In genomic region chr13:28297577-28297976, GRCm38 (mm10) we compare ENCODE assay signal across 20 mouse cellular contexts. TPM values are rescaled to one million over a fixed set of nuclear protein-coding genes. Genes with fewer than 3 reads are reported as not detected.
A peak's percentile ranks its signal among the peaks of the same experiment; 100 is the strongest.
DNase-seq lines count a peak whose midpoint lies in the region; ATAC-seq lines count a peak whose summit lies in the region.
"Had no signal": no experiment of that assay in that cellular context is flagged by ENCODE, and none has a peak within 500 bp of the region (broad histone marks: within the 10 kb centered on the region; RNA-seq: fewer than 3 reads in every experiment).

No protein-coding gene starts in this region.

- H3K4me1 ChIP-seq in midbrain, embryonic 13.5 days (replicated peaks), result peaks cover 34% of the 10 kb centered on the region
- H3K4me1 ChIP-seq: heart, embryonic 10.5 days had no signal

- no peak for ATAC-seq in midbrain, embryonic 13.5 days
- ATAC-seq in frontal cortex, adult (ENCODE audit: low TSS enrichment), result no peak
- ATAC-seq: forebrain, embryonic 13.5 days; hindbrain, embryonic 16.5 days had no signal

- 43% methylated on average over 2 of the region's 2 CpGs for WGBS in midbrain, embryonic 13.5 days

- H3K27ac ChIP-seq in midbrain, embryonic 13.5 days, result peak overlapping the region; percentile 48
- H3K27ac ChIP-seq: embryonic facial prominence, embryonic 12.5 days; forebrain, embryonic 13.5 days; kidney, embryonic 15.5 days; left cerebral cortex, adult 2 months; neural tube, embryonic 15.5 days; stomach, postnatal 0 days had no signal

- H3K4me3 ChIP-seq in midbrain, embryonic 13.5 days (replicated peaks), result no peak overlapping the region
- H3K4me3 ChIP-seq: embryonic facial prominence, embryonic 12.5 days; forebrain, embryonic 13.5 days; heart, embryonic 10.5 days; kidney, embryonic 15.5 days; left cerebral cortex, adult 2 months; neural tube, embryonic 15.5 days had no signal

- H3K36me3 ChIP-seq in midbrain, embryonic 13.5 days, result no peaks in the 10 kb centered on the region
- H3K36me3 ChIP-seq: embryonic facial prominence, embryonic 12.5 days; heart, embryonic 10.5 days; kidney, embryonic 15.5 days; neural tube, embryonic 15.5 days had no signal

- intact Hi-C loops in heart, postnatal 10 days (cut with DNase I), result loop anchor here (5.0 kb wide), 1 partner anchor 120 kb away; no protein-coding TSS in a partner anchor

- H3K9me3 ChIP-seq in midbrain, embryonic 13.5 days, result no peaks in the 10 kb centered on the region
- H3K9me3 ChIP-seq: embryonic facial prominence, embryonic 12.5 days; forebrain, embryonic 13.5 days; heart, embryonic 10.5 days; kidney, embryonic 15.5 days; neural tube, embryonic 15.5 days had no signal

- H3K27me3 ChIP-seq in midbrain, embryonic 13.5 days, result no peaks in the 10 kb centered on the region
- H3K27me3 ChIP-seq: embryonic facial prominence, embryonic 12.5 days; forebrain, embryonic 13.5 days; kidney, embryonic 15.5 days; neural tube, embryonic 15.5 days had no signal

- peak; percentile 34 to 38 for DNase-seq in heart, postnatal 10 days
- no peak for DNase-seq in heart, adult 8-10 months (ENCODE audit: low spot score)
- DNase-seq in 3T3-L1 (ENCODE audit: low read depth, low spot score), result peak; percentile 77
- peak; percentile 16 for DNase-seq in MN1 (ENCODE audit: low spot score)
- no peak for DNase-seq in right cerebral cortex, postnatal 10 days (ENCODE audit: low spot score in 2 of 2)
- DNase-seq: cerebellum, postnatal 10 days; liver; lung, adult 2 months; lung, postnatal 4 days; thymus, postnatal 25 days had no signal

- H3K9ac ChIP-seq in midbrain, embryonic 13.5 days (replicated peaks), result no peak overlapping the region
- H3K9ac ChIP-seq: embryonic facial prominence, embryonic 12.5 days; forebrain, embryonic 13.5 days; kidney, embryonic 15.5 days; neural tube, embryonic 15.5 days had no signal

- H3K4me2 ChIP-seq in midbrain, embryonic 13.5 days (replicated peaks), result no peak overlapping the region
- H3K4me2 ChIP-seq: embryonic facial prominence, embryonic 12.5 days; forebrain, embryonic 13.5 days; kidney, embryonic 15.5 days; neural tube, embryonic 15.5 days had no signal

RNA-seq across cellular contexts. Expression of gene Gm11361, which starts 40.2 kb away (rescaled TPM):
- total RNA-seq in heart, postnatal 10 days (2021), result 10 to 100 TPM; 90.4 to 97.7 TPM
- total RNA-seq in heart, adult 8-10 months (2022), result 100 to 1,000 TPM in 1 of 4 experiments, 10 to 100 TPM in 3; 56.5 to 110 (median 69.7) TPM
- polyA plus RNA-seq in midbrain, embryonic 13.5 days (2015; fragmentation: Nextera tagmentation; extraction: Ambion mirVana), result 2.1 and 5.2 TPM in 2 replicates

Comparison
In these comparisons a context has a peak if more than half of its experiments do, and no peak if none do; other contexts are left out.
1. DNase-seq: peak in heart, postnatal 10 days (2 of 2), 3T3-L1 (single experiment) and MN1 (single experiment); none in heart, adult 8-10 months (single experiment) and right cerebral cortex, postnatal 10 days (0 of 2).